Mouse (Mus musculus) lung, embryonic 14.5 days (tissue): ENCODE data around the gene Nr2f6. TPM values are rescaled to one million over a fixed set of nuclear protein-coding genes. Genes with fewer than 3 reads are reported as not detected.

ENCODE experiments used
- ATAC-seq: fragments of 200-750 bp; cut with Nextera tagmentation; 2 replicates; pipeline ENCODE4 v1.8.0; 2017; ENCODE audit warnings: mild to moderate bottlenecking, moderate TSS enrichment, moderate library complexity; ENCODE audit not compliant: insufficient read depth
- DNase-seq: peaks from one replicate; pipeline ENCODE4 v3.0.0-alpha.2; 2015
- H3K27ac ChIP-seq: fragments of 300-500 bp; sonication (generic); 2 replicates; pipeline ENCODE4 v1.5.1; 2014; ENCODE audit warnings: low read depth, mild to moderate bottlenecking, moderate library complexity
- H3K27me3 ChIP-seq: fragments of 300-500 bp; sonication (generic); 2 replicates; pipeline ENCODE4 v1.6.1; 2014; ENCODE audit warnings: low read length, control low read depth; ENCODE audit not compliant: insufficient read depth
- H3K36me3 ChIP-seq: fragments of 300-500 bp; sonication (generic); 2 replicates; pipeline ENCODE4 v1.6.1; 2014; ENCODE audit warnings: control low read depth; ENCODE audit not compliant: insufficient read depth
- H3K4me1 ChIP-seq: fragments of 300-500 bp; sonication (generic); 2 replicates; pipeline ENCODE4 v1.6.1; 2014; ENCODE audit warnings: antibody characterized with exemption, control low read depth; ENCODE audit not compliant: insufficient read depth
- H3K4me2 ChIP-seq: fragments of 300-500 bp; sonication (generic); 2 replicates; pipeline ENCODE4 v1.6.1; 2014; ENCODE audit warnings: mild to moderate bottlenecking
- H3K4me3 ChIP-seq: fragments of 300-500 bp; sonication (generic); 2 replicates; pipeline ENCODE4 v1.5.1; 2014; ENCODE audit warnings: low read depth, low read length
- H3K9ac ChIP-seq: fragments of 300-500 bp; sonication (generic); 2 replicates; pipeline ENCODE4 v1.6.1; 2014
- H3K9me3 ChIP-seq: fragments of 300-500 bp; sonication (generic); 2 replicates; pipeline ENCODE4 v1.6.1; 2016; ENCODE audit warnings: low read depth, low read length, control low read depth
- CTCF ChIP-seq: IDR thresholded peaks from 2 replicates; pipeline ENCODE4 v1.5.1; 2016; ENCODE audit warnings: antibody characterized with exemption, low read depth
- WGBS: fragments of 180-500 bp; shearing (Covaris S2); extraction: QIAGEN DNeasy Blood & Tissue Kit; methylation state at CpG from one replicate; pipeline ENCODE4 v1.1.7; 2014; 5-methylcytosine and 5-hydroxymethylcytosine counted together
- polyA plus RNA-seq: library from polyadenylated mRNA; unstranded; fragments of >200 nt; fragmentation: Nextera tagmentation; extraction: Ambion mirVana; gene quantifications from 2 replicates; pipeline ENCODE4 v1.2.1, GENCODE M21; 2014

The Nr2f6 gene
- polyA plus RNA-seq, 1 experiment from 2014 or later: 102 TPM

DNA sequence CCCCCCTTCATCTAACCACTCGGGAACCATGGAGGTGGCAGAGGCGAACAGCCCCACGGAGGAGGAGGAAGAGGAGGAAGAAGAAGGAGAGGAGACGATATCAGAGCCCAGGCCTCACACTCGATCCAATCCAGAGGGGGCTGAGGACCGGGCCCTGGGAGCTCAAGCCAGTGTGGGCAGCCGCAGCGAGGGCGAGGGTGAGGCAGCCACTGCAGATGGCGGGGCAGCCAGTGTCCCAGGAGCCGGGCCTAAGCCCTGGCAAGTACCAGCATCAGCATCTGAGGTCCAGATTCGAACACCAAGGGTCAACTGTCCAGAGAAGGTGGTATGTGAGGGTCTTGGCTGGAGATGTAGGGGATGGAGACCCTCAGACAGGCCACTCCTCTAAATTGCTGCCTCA is 15.9 kb upstream of the Nr2f6 start:
- ATAC-seq (no peak), DNase-seq (no peak)
- H3K4me1 ChIP-seq: peaks cover 7% of the 10 kb centered on the region
- peak overlapping the region; percentile 81 for H3K4me3 ChIP-seq
- 85% methylated on average over 12 of the region's 12 CpGs for WGBS
- peaks cover 11% of the 10 kb centered on the region for H3K36me3 ChIP-seq
- no peak overlapping the region for H3K27ac ChIP-seq
- peak overlapping the region; percentile 93 for H3K4me2 ChIP-seq
- no peaks in the 10 kb centered on the region for H3K9me3 ChIP-seq
- H3K9ac ChIP-seq: peak overlapping the region; percentile 76
- TF ChIP-seq CTCF: no peak
- no peaks in the 10 kb centered on the region for H3K27me3 ChIP-seq

DNA sequence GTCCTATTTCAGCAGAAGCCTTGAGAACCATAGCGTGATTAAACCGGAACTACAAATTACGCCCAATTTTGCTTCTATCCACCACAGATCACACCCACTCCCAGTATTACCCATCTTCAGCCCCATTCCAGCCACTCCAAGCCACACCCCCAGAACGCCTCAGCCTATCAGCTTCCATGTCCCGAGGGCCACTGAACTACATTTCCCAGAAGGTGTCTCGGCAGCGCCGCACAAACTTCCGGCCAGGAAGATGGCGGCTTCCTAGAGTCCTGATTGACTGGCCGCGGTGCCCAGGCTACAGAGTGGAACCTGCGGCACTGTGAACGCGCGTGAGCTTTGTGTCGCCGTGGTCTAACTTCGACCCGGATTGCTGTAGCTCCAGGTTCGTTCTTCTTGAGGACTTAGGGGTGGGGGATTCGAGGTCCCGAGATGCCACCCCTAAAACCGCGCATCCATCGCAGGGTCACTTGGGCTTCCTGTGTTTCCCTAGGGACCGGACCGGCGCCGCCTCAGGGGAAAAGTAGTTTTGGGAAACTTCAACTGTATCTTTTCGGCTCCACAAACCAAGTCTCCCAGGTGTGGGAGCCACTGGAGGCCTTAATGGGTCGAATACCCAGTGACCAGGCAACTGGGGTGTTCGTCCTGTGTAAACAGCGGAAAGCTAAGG is 15.0 kb upstream of the Nr2f6 start, which contains the start of gene Babam1:
Gene Babam1, plus strand, starts transcription at position 223 of the 667 bp plus-strand sequence.
- ATAC-seq (peak; percentile 98), DNase-seq (peak; percentile 97)
- peak within 1 kb of the TSS; percentile 93 for H3K4me2 ChIP-seq
- peaks cover 7% of the 10 kb centered on the region for H3K4me1 ChIP-seq
- no peaks in the 10 kb centered on the region for H3K27me3 ChIP-seq
- peaks cover 11% of the 10 kb centered on the region for H3K36me3 ChIP-seq
- H3K4me3 ChIP-seq: peak within 1 kb of the TSS; percentile 81
- TF ChIP-seq CTCF: no peak
- peak within 1 kb of the TSS; percentile 76 for H3K9ac ChIP-seq
- WGBS: under 1% methylated on average over 34 of the region's 34 CpGs
- peak within 1 kb of the TSS; percentile 86 for H3K27ac ChIP-seq
- H3K9me3 ChIP-seq: no peaks in the 10 kb centered on the region

DNA sequence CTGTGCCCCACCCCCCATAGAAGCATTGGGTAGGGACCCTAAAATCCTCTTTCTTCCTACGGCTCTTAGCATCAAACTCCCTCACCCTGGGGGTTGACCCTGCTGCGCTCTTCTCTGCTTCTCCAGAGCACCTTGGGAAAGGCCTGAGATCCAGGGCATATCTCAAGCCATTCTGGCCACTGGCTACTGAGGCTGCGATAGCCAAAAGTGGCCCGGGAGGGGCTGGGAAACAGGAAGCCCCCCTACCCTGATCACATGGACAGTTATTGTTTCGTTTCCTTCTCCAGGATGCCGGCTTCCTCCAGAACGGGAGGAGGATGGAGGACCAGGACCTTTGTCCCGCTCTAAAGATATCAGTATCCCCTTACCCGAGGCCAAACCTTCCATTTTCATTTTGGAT is 13.9 kb upstream of the Nr2f6 start, which contains the start of gene Ushbp1:
Gene Ushbp1, minus strand, starts transcription at position 174 of the 400 bp plus-strand sequence.
- 78% methylated on average over 9 of the region's 9 CpGs for WGBS
- H3K4me2 ChIP-seq: peak within 1 kb of the TSS; percentile 93

DNA sequence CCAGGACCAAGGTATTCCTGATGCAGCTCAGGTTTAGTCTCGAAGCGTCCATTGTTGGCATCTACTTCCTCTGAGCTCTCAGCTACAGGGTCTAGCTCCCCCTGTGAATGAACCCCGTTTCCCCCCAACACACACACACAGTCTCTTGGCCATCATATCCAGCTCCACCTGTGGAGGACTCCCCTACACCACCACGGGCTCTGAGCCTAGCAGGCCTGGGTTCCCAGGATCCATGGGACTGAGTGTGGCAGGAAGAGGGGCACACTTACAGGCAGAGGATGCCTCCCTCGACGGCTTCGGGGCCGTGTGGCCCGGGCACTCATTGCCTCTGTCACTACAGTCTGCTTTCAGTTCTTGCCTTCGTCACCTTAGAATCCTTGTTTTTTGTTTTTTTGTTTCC is 13.3 kb upstream of the Nr2f6 start:
- TF ChIP-seq CTCF: no peak
- peak overlapping the region; percentile 93 for H3K4me2 ChIP-seq
- WGBS: 76% methylated on average over 10 of the region's 10 CpGs
- DNase-seq (no peak), ATAC-seq (no peak)
- peaks cover 7% of the 10 kb centered on the region for H3K4me1 ChIP-seq
- H3K9ac ChIP-seq: peak overlapping the region; percentile 9; the same call in 1 of the 2 replicates
- peaks cover 11% of the 10 kb centered on the region for H3K36me3 ChIP-seq
- no peaks in the 10 kb centered on the region for H3K27me3 ChIP-seq
- peak overlapping the region; percentile 18 for H3K4me3 ChIP-seq
- peak overlapping the region; percentile 54; the same call in 1 of the 2 replicates for H3K27ac ChIP-seq
- H3K9me3 ChIP-seq: no peaks in the 10 kb centered on the region

More for the DNA sequence above, 13.9 kb upstream of the Nr2f6 start, which contains the start of gene Ushbp1:
- Histone ChIP-seq H3K27ac (peak within 1 kb of the TSS; percentile 86), H3K9ac (peak within 1 kb of the TSS; percentile 9; the same call in 1 of the 2 replicates), H3K9me3 (no peaks in the 10 kb centered on the region), H3K4me3 (peak within 1 kb of the TSS; percentile 81), H3K4me1 (peaks cover 7% of the 10 kb centered on the region), H3K27me3 (no peaks in the 10 kb centered on the region), H3K36me3 (peaks cover 11% of the 10 kb centered on the region)
- TF ChIP-seq CTCF: no peak
- DNase-seq: peak; percentile 23
- ATAC-seq: no peak

DNA sequence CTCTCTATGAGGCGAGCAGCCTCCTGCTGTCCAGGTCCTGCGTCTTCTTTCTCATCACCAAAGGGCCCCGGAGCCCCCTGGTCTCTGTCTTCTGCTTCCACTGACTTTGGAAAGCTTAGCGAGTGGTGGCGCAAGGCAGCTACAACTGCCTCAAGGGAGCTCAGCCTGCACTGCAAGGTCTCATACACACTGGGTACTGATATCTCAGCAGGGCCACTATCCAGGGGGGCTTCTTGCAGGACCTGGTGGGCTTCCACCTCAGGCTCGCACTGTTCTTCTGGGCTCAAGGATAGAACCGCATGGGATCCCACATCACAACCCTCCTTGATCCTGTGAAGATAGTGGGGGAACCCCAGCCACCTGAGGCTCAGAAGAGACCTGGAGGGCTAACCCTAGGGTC is 12.7 kb upstream of the Nr2f6 start:
- no peak for DNase-seq
- Histone ChIP-seq H3K36me3 (peaks cover 7% of the 10 kb centered on the region), H3K27ac (no peak overlapping the region), H3K4me3 (peak overlapping the region; percentile 18), H3K4me2 (peak overlapping the region; percentile 93), H3K9me3 (no peaks in the 10 kb centered on the region), H3K27me3 (no peaks in the 10 kb centered on the region), H3K4me1 (peaks cover 7% of the 10 kb centered on the region), H3K9ac (peak overlapping the region; percentile 9; the same call in 1 of the 2 replicates)
- TF ChIP-seq CTCF: no peak
- 75% methylated on average over 7 of the region's 7 CpGs for WGBS
- ATAC-seq: no peak

DNA sequence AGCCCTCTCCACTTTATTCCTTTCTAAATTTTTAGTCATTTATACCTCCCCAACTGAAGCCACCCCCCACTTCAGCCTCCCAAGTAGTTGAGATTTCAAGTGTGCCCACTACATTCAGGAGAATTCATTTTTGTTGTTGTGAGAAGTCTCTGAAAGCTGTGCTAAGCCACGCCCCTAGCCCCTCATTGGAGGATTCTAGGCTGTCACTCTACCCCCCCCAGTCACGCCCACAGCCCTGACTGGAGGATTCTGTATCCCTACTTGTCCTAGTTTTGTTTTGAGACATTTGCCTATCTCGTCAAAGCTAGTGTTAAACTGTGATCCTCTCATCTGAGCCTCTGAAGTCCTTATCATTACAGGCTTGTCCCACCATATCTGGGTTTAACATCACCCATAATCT is 11.1 kb upstream of the Nr2f6 start:
- Histone ChIP-seq H3K4me3 (0 out of 2 replicates have a peak overlapping the region, but pooled peaks have one; percentile 3), H3K27me3 (no peaks in the 10 kb centered on the region), H3K9me3 (no peaks in the 10 kb centered on the region), H3K4me2 (peak overlapping the region; percentile 32; the same call in 1 of the 2 replicates), H3K27ac (no peak overlapping the region), H3K36me3 (no peaks in the 10 kb centered on the region), H3K9ac (no peak overlapping the region), H3K4me1 (peaks cover 7% of the 10 kb centered on the region)
- ATAC-seq: no peak
- TF ChIP-seq CTCF: no peak
- peak; percentile 78 for DNase-seq
- 7% methylated on average over 3 of the region's 3 CpGs for WGBS

DNA sequence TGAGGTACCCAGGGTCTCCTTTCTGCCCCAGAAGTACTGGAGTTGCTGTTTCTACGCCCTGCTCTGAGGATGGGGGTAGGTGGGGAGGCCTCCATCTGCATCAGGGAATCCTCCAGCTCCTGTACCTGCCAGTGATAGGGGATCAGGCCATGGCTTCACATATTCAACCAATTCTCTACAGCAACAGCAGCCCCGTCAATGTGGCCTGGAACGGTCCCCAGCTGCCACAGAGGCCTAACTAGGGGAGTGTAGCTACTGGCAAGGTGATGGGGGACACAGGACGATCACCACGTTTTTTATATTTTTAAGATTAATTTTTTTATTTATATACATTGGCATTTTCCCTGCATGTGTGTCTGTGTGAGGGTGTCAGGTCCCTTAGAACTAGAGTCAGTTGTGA is 10.6 kb upstream of the Nr2f6 start:
- no peak overlapping the region for H3K27ac ChIP-seq
- DNase-seq (no peak), ATAC-seq (no peak)
- H3K4me3 ChIP-seq: no peak overlapping the region
- H3K36me3 ChIP-seq: no peaks in the 10 kb centered on the region
- H3K9ac ChIP-seq: no peak overlapping the region; the same call in 1 of the 2 replicates
- H3K27me3 ChIP-seq: no peaks in the 10 kb centered on the region
- H3K4me2 ChIP-seq: no peak overlapping the region
- peaks cover 4% of the 10 kb centered on the region for H3K4me1 ChIP-seq
- WGBS: 68% methylated on average over 5 of the region's 5 CpGs
- H3K9me3 ChIP-seq: no peaks in the 10 kb centered on the region
- no peak for TF ChIP-seq CTCF
